Mouse (Mus musculus): ENCODE data around the gene Scarf2.

Gene Scarf2

DNA sequence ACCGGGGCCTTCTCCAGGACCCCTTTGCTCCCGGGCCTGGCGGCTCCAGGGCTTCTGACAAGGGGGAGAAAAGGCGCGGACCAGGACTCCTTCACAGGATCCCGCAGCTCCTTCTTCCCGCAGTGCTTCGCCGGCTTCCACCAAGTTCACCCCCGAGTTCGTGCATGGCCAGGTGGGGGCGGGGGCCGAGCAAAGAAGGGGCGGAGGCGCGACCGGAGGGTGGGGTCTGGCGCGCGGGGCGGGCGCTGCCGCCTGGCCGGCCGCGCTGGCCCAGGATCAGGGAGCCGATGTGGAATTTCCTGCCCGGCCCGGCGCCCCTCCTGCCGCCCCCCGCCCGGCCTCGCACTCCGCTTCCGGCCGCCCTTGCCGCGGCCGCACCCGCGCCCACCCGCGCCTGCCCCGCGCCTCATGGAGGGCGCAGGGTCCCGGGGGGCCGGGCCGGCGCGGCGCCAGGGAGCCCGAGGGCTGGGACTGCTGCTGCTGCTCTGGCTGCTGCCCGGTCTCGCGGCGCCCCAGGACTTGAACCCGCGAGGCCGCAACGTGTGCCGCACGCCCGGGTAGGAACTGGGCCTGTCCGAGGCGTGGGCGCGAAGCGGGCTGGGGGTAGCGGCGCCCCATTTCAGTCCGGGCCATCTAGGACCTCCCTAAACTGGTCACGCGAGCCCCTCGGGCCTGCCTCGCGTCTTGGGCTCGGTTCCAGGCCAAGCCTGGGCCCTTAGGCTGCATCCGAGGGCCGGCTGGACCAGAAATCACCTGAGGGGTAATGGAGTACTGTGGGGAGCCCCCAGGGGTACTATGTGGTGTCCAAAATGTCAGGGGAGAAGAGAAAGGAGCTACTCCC, at the start of gene Scarf2:
Gene Scarf2, plus strand, starts transcription at position 312 of the 841 bp plus-strand sequence.
- DNase-seq (ENCODE audit: low spot score in 2 of 2): no peak

DNA sequence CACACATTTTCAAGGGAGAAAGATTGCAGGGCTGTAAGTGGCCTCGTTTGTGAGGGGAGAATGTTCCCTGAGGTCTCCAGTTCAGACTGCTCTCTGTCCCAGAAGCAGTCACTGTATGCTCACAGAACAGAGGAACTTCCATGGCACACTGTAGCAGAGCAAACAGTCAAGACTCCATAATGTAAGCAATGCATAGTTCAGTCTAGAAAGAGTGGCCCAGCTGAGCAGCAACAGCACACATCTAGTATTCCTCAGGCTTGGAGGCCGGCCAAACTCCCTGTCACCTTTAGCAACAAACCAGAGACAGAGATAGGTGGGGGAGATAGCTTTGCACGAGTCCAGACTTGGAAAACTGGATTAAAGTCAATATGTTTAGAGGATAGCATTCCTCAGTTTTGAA, 44.1 kb upstream of the Scarf2 start:
- no peak for DNase-seq (ENCODE audit: low spot score in 2 of 2)

DNA sequence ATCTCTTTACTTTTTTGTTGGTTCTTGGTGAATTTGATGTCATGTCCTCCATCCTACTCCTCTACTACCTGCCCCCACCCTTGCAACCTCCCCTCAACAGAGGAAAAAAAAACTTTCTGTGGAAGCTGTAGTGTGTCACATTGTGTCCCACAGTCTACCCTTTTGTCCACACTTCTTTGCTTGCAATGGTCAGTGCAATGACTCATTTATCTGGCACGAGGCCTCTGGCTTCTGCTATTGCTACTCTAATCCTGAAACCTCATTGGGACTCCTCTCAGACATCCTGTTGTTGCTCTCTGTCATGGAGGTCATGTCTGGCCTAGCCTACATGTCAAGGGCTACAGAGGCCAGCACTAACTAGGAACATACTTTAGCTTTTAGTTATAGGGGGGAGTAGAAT, 43.4 kb upstream of the Scarf2 start:
- no peak for DNase-seq (ENCODE audit: low spot score in 2 of 2)

DNA sequence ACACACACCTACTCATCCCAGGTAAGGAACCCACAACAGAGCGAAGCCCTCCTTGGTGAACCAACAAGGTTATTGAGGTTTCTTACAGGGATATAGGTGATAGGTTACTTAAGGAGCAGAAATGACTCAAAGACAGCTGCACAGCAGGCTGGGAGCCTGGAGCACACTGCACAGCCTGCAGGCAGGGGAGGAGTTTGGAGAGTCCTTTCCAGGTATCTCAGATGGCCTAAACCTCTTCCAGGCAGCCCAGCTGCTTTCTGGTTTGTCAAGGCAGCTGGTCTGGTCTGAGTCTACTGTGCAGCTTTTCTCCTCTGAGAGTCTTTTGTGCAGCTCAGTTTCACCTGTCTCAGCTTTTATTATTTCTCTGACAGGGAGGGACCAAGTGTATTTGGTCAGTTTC, 39.3 kb upstream of the Scarf2 start:
- DNase-seq (ENCODE audit: low spot score in 2 of 2): no peak

DNA sequence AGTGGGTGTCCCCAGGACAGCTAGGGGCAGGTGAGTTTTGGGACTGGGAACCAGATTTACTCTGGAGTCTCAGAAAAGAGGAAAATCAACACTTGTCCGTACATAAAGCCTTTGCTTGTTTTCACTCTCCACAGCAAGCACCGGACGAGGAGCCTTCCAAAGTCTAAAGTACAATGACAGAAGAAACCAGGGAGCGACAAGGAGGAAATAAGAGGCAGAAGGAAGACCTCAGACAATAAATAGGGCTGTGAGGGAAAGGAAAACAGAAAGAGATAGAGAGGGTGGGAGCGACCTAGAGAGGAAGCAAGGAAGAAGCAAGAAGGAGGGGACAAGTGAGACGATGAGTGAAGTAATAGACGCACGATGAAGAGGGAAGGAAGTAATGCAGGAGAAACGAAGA, 38.2 kb upstream of the Scarf2 start:
- DNase-seq (ENCODE audit: low spot score in 2 of 2): no peak

DNA sequence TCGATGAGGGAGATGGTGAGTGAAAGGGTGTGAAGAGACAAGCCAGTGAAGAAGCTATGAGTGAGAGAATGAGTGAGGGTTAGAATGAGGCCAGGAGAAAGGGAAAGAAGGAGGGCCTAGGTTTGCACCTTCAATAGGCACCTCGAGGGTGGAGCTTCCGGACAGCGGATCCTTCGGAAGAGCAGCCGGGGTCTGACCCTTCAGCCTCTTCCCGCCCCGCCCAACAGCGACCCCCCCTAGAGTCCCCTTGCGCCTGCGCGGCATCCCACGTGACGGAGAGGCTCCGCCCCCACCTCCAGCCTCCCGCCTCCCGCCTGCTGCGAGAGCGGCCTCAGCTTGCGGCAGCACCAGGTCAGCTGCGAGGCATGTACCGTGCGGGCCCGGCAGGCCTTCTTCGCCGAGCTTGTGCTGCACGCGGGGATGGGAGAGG, 37.7 kb upstream of the Scarf2 start, which contains the start of gene Klhl22:
Gene Klhl22, plus strand, starts transcription at position 275 of the 430 bp plus-strand sequence.
- DNase-seq (ENCODE audit: low spot score in 2 of 2): peak; percentile 73 to 77

DNA sequence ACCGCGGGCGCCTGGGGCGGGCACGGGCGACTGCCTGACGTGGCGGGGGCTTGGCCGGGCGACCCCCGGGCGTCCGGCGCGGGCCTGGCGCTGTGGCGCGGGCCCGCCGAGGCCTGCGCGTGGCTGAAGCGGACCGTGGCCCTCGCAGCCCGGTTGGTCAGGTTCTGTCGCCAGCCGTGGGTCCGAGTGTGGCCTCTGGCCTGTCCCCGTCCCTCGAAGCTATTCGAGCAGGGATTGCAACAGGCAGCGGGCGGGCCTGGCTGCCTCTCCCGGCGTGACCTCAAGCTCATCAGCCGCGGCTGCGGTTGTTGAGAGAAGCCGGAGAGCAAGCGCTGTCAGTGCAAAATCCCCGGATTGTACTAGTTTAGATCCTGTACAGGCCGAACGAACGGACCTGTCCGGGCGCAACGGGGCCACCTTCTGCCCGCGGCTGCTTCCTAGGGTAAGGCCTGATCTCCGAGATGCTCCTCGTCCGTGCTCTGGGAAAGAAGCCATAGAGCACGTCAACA, 37.2 kb upstream of the Scarf2 start:
- DNase-seq (ENCODE audit: low spot score in 2 of 2): peak; percentile 13 to 34

DNA sequence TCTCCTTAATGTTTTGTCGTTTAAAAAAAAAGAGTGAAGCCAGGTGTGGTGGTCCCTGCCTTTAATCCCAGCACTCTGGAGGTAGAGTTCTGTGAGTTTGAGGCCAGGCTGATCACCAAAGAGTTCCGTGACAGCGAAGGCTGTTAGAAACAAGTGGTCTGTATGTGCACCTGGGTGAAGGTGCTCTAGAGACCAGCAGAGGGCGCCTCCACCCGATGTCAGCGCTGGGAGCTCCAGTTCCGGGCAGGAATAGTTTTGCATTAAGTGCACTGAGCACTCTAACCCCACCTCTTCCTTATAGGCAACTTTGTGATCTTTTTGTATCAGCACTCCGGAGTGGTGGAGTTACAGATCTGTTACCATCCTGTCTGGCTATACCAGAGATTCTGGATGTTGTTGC, 36.4 kb upstream of the Scarf2 start:
- no peak for DNase-seq (ENCODE audit: low spot score in 2 of 2)

DNA sequence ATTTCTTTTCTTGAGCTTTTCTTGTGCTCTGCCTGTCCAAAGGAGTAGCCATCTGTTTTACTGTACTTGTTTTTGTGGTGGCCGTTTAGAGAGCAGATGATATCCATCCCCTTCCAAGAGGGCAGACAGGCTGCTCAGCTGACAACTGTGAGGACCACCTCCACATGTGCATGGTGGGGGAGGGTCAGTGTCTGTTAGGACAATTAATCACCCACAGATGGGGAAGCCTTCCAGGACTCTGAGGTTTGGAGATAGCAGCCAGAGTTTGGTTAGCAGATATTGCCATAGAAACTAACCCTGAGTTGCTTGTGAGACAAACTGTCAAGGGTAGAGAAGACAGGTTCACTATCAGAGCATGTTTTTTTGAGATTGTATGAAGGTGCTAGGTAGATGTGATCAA, 36.0 kb upstream of the Scarf2 start:
- no peak for DNase-seq (ENCODE audit: low spot score in 2 of 2)

DNA sequence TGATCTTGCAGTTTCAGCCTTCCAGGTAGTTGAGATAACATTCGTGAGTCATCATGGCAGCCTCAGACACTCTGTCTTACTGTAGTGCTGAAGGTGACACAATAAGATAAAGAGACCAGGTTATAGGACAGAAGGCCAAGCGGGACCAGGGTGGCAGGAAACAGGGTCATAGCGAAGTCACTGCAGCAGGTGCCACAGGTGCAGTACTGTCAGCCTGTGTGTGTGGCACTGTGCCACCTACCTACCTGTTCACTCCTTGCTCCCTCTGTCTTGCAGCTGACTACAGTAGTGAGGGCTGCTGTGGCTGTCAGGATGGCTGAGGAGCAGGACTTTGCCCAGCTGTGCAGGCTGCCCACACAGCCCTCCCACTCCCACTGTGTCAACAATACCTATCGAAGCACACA, 33.0 kb upstream of the Scarf2 start:
- no peak for DNase-seq (ENCODE audit: low spot score in 2 of 2)

DNA sequence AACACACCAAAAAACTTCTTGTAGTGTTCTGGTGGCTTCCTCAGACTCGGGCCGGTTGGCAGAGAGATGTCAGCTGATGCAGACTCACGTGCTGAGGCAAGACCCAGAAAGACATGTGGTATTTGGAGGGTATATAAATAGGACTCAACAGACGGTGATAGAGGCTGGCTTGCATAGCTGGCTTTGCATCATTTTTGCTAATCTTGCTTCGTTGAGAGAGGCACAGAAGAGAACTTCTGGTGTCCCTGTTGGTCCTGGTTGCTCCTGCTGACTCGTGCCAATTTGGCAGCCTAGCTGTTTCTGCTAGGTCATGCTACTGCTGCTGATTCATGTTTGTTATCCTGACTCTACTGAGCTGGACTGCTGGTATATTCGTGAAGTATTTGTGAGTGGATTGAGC, 28.2 kb upstream of the Scarf2 start:
- DNase-seq (ENCODE audit: low spot score in 2 of 2): peak in 1 of 2 experiments; percentile 37

DNA sequence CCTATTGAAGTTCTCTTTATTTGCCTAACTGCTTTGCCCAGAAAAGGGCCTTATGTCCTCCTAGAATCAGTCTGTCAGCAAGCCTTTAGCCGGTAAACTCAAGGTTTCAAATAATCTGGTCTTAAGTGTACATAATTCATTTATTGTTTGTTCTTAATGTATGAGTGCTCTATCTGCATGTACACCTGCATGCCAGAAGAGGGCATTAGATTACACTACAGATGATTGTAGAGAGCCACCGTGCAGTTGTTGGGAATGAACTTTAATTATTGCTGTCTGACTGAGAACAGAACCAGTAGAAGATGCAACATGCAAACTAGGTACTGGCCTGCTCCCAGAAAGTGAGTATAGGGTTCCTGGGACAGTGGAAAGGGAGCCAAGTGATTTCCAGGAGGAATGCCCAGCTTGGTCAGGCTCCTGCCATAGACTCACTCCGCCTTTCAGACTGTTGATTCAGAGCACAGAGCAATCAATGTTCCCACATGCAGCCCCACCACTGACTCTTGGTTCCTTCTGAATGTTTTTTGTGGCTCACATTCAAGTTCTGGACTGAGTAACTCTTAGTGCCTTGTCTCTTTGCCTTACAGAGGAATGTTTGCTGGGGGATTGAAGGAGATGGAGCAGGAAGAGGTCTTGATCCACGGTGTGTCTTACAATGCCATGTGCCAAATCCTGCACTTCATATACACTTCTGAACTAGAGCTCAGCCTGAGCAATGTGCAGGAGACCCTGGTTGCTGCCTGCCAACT, 25.8 kb upstream of the Scarf2 start:
- no peak for DNase-seq (ENCODE audit: low spot score in 2 of 2)

DNA sequence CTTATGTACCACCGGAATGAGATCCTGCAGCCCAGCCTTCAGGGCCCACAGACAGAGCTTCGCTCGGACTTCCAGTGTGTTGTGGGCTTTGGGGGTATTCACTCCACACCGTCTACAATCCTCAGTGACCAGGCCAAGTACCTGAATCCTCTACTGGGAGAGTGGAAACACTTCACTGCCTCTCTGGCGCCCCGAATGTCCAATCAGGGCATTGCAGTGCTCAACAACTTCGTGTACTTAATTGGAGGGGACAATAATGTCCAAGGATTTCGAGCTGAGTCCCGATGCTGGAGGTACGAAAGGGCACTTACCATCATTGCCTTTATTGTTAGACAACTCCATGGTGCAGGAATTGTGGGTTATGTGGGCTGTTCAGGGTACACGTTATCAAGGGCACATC, 20.3 kb upstream of the Scarf2 start:
- DNase-seq (ENCODE audit: low spot score in 2 of 2): no peak

DNA sequence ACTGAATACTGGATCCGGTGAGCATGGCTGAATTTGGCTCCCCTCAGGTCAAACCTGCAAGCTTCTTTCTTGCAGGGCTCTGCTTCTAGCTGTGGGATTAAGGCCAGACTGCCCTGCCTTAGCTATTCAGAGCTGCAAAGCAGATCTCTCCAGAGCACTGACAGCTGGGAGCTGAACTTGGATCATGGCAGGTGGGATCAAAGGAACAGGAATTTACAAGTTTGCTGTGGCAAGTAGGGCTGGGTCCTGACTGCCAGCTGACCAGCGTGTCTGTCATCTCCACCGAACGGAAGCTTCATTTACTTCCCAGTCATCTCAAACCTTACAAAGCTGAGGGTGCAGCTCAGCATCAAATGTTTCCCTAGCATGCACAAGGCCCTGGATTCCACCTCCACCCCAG, 18.9 kb upstream of the Scarf2 start:
- no peak for DNase-seq (ENCODE audit: low spot score in 2 of 2)

DNA sequence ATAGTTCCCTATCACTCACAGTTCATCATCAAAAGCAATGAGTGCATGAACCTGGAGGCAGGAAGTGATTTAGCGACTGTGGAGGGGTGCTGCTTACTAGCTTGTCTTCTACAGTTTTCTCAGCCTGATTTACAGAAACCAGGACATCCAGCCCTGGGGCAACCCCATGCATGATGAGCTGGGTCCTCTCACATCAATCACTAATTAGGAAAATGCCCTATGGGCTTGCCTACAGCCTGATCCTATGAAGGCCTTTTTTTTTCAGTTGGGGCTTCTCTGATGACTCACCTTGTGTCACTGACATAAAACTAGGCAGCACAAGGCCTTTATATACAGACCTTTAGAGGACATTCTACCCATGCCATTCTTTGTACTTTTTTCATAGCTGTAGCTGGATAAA, 17.4 kb upstream of the Scarf2 start:
- DNase-seq (ENCODE audit: low spot score in 2 of 2): no peak

DNA sequence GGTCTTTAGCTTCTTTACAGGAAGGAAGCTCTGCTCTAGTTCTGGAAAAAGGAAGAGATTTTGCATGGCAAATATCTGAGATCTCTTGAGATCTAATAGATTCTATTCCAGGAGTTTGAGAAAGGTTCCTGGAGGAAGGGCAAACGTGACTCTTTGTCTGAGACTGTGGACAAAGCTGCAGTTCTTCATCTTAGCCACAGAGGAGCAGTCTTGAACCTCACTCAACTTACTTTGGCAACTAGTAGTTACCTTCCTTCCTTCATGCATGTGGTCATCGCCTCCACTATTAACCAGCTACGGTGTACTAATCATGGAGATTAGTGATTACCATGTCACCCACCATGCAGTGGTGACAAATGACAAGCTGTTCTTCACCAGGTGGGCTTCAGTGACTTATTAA, 11.7 kb upstream of the Scarf2 start:
- no peak for DNase-seq (ENCODE audit: low spot score in 2 of 2)

DNA sequence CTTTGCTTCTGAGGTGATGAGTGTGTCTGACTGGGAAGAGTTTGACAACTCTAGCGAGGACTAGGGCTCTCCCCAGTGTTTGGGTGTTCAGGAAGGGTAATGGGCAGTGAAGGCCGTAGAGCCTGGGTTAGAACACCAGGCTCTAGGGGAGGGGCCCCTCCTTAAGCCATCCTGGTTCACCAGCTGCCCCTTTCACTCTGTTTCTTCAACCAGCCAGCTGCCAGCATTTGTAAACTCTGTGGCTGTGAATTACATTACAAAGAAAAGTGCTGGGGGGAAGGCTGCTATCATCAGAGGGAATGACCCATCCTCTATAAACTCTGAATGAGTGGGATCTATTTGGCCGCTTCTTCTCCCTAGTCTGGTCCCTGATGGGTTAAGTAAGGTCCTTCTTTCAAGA, 4.4 kb upstream of the Scarf2 start:
- DNase-seq (ENCODE audit: low spot score in 2 of 2): no peak

DNA sequence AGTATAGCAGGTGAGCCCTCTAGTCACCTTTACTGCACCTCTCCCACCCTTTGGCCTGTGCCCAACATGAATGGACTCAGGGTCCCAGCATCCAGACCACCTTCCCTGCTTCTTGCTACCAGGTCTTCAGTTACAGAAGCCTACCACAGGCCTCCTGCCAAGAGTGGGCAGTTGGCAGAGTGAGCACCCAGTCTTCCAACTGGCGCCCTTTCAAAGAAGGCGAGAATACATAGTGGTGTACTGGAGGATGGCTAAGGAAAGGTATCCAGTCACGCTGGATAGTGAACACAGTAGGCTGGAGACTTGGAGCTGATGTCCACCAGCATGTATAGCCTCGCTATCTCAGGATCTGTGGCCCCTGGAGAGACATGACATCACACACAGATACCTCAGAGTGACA, 3.0 kb upstream of the Scarf2 start:
- no peak for DNase-seq (ENCODE audit: low spot score in 2 of 2)

DNA sequence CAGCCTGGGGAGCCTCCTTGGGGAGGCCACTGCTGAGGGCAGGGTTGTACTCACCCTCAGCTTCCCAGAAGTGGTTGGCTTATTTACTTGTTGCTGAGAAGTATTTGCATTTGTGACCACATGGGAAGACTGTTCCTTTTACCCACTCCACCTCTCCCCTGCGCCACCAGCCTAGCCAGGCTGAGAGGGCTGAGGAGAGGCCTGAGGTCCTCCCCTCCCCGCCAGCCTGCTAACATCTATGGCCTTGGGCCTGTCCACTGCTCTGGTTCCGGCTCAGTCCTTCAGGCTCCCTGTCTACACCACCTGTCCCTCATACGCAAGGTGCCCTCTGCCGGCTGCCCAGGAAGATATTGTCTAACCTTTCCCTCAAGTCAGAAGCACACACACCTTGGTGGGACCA, 1.4 kb upstream of the Scarf2 start:
- no peak for DNase-seq (ENCODE audit: low spot score in 2 of 2)

DNA sequence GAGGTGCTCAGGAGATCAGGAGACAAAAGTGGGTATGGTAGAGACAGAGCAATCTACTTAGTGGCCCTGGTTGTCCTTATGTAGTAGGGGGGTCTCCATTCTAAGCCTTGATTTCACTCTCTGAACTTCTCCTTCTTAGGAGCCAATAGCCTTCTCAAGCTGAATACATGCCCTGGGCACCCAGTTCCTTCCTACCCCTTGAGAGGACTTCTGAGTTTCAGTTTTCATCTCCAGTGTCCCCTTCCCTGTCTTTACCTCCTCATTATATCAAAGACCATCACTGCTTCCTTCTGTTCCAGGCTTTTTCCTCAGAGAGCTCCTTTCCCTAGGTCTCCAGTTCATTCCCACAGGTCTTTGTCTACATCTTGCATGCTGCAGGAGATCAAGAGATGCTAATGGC, 563 bp upstream of the Scarf2 start:
- no peak for DNase-seq (ENCODE audit: low spot score in 2 of 2)

DNA sequence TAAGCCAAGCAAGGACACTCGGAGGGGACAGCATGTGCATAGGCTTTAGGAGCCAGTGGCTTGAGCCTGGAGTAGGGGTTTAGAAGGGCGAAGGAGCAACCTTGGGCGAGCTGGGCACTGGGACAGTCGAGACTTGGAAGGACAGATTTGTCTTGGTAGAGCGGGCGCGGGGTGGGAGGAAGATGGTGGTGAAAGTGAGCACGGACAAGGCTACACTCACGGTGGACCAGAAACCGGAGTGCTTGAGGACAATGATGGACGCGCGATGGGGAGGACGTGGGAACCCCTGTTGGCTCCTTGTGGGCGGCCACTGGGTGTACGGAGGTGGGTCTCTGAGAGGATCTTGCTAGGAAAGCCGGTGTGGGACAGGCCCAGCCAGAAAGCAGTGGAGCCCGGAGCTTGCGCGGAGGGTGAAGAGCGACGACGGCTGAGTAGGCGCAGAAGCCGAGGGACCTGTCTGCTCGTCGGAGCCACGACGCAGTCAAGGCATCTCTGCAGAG, 780 bp downstream of the Scarf2 start:
- DNase-seq (ENCODE audit: low spot score in 2 of 2): no peak

DNA sequence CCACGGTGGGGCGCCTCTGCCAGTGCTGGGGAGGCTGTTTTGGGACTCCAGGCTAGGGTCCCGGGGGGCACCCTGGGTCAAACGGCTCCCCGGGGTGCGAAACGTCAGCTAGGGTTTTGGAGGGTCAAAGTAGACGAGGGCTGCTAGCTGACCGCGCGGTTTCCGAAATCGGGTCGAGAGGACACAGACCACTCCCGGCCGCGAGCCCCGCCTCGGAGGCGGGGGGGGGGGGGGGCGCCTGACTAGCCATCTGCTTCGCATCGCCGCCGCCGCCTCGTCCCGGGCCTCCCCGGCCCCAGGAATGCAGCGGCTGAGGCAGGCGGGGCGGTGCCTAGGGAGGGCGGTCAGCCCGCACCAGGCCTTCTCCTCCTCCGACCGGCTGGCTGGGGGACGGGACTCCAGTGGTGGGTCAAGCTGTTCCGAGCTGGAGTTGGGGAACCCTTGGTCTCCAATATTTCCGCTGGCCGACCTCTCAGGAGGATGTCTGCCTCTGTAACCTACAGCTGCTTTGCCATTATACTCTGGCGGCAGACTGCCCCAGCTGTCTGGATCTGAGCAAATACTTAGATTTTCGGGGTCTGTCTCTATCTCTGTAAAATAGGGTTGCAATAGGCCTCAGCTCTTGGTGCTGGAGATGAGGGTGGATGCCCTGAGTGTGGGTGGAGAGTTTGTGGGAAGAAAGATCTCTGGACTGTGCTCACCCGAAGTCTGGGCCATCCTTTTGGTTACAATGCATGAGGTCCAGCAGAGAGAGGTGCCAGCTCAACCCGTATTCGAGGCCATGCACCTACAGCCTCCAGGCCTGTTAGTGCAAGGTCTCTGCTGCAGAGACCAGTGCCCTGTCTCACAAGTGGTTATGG, 1.5 kb downstream of the Scarf2 start:
- no peak for DNase-seq (ENCODE audit: low spot score in 2 of 2)

All from right cerebral cortex, postnatal 36 days (tissue).